Mouse (Mus musculus): Measurements from ENCODE around the gene Vmn1r89. TPM values are rescaled to one million over a fixed set of nuclear protein-coding genes. Genes with fewer than 3 reads are reported as not detected.

The Vmn1r89 gene
- not detected in 2 replicates for total RNA-seq (2017)

DNA sequence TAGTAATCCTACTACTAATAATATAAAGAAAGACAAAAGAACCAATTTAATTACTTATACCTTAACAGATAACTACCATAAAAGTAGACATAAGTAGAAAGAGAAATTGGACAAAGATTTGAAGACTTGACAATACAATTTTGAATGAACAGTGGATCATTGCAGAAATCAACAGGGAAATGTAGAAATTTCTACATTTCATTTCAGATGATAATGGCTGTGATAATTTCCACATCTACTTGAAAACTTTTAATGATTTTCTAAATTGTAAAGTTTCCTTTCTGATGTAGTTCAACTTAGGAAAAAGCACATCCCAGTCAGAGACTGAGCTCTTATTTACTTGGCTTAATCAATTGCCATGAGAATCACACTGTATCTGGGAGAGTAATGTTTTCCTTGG, at the start of gene Vmn1r89:
Vmn1r89 (plus strand) TSS at position 301 of the 400 bp plus-strand sequence.
- ATAC-seq (ENCODE audit: extremely low read depth, insufficient number of reproducible peaks, low FRiP score, poor library complexity, severe bottlenecking), result no peak

DNA sequence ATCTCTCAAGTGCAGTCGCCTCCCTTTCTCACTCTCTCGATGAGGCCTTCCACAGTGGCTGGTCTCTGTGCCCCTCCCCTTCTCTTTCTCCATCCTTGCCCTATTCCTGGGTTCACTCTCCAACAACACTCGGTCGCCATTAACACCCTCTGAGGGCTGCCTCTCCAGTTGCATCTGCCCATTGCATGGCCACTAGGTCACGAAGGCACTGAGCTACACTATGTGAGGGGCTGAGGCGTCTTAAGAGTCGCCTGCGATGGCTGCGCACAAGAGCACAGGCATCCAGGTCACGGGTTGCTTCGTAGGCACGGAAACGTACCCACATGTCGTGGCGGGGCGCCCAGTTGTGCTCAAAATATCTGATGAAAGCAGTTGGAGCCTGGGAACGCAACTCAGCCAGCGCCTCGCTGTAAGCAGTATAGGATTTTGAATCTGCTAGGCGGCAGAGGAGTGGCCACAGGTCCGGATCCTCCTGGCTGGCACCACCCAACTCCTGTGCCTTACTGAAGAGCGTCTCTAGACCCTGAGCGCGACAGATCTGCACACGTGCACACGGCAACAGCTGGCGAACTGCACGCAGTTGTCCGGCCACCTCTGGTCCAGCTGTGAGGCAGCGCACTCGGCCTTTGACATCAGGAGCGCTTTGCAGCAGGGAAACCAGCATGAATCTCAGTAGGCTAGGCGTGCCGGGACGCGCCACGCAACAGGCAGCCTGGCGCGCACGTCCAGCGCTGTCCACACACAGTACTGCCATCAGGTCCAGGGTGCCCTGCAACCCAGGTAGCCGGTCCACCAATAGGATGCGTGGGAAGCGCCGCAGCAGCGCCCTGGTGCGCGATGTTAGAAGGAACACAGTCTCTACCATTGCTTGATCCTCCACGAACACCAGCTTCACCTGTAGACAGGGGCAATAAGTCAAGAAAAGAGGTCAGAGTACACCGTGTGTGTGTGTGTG, 48.2 kb downstream of the Vmn1r89 start:
- ATAC-seq (ENCODE audit: extremely low read depth, insufficient number of reproducible peaks, low FRiP score, poor library complexity, severe bottlenecking), result no peak

DNA sequence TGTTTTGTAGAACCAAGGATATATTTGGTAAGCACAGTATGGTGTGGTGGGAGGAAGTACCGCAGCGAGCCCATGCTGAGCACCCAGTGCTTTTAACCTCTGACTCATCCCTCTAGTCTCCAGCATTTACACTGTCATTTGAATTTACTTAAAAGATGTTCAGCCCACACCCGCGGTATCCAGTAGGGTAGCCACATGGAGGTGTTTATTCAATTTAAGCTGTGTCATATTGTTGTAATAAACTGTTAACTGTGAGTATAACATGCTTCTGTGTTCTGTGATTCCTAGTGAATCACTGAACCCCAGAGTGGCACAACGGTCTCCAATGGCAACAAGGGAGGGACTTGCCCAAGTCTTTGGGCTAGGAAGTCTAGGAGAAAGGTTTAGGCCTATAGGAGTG, 51.0 kb downstream of the Vmn1r89 start:
- no peak for ATAC-seq (ENCODE audit: extremely low read depth, insufficient number of reproducible peaks, low FRiP score, poor library complexity, severe bottlenecking)

DNA sequence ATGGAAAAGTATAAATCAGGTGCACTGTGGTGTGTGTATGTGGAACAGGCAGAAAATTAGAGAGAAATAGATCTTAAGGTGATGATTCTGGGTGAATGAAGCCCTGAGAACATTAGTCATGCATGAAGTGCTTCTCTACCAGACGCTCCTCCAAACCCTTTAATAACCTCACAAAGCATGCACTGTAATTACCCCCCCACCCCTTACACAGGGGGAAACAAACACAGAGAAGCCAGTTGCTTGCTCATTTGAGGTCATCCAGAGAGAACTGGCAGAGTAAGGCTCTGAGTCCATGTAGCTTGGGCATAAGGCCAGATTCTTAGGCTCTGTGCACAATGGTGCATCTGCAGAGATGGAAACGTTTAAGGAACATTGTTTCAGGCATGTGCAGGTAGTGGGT, 51.6 kb downstream of the Vmn1r89 start:
- no peak for ATAC-seq (ENCODE audit: extremely low read depth, insufficient number of reproducible peaks, low FRiP score, poor library complexity, severe bottlenecking)

DNA sequence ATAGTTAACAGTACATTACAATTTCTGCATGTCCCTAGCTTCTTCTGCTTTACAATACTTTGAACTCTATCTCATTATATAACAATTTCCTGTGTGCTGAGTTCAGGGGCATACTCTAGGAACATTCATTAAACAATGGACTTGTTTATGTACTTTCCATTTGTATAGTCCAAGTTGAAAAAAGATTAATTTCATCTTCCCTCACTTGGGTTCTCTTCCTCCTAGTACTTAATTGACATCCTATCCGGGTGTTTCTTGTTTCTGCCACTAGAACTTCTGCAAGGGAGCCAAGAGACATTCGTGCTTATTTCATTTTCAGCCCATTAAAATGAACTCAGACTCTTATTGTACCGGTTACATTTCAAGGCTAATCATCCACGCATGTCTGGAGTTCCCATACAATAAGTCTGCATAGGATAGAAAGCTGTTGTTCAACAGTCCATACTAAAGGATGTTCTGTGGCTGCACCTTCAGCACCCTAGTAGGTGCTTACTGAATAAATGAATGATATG, 56.0 kb downstream of the Vmn1r89 start:
- no peak for ATAC-seq (ENCODE audit: extremely low read depth, insufficient number of reproducible peaks, low FRiP score, poor library complexity, severe bottlenecking)

DNA sequence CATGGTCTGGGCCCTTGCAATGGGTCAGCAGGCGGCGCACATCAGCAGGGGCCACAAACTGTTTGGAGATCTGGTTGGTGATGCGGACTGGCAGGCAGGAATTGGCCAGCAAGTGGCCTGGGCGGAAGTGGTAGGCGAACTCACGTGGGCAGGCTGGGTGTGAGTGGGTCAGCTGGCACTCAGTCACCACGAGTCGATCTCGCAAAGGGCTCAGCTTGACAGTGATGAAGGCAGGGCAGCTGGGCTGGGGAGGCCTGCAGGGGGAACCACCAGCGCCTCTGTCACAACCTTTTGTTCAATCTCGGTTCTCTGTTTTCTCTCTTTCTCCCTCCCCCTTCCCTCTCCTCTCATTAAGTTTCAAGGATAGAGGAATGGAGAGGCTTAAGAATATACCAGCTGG, 56.6 kb downstream of the Vmn1r89 start:
- ATAC-seq (ENCODE audit: extremely low read depth, insufficient number of reproducible peaks, low FRiP score, poor library complexity, severe bottlenecking), result no peak

Other genes starting within 250 kb of the Vmn1r89 start
- 5.0 and 5.5 TPM in 2 replicates for gene Zfp324, start 247.2 kb upstream of the Vmn1r89 start, total RNA-seq (2017)
- 5.1 and 7.4 TPM in 2 replicates for gene Zfp446, start 235.2 kb upstream of the Vmn1r89 start, total RNA-seq (2017)
- gene Slc27a5, start 214.8 kb upstream of the Vmn1r89 start, total RNA-seq (2017), result 0.81 TPM in 1 of 2 replicates, not detected in the other
- 194 and 199 TPM in 2 replicates for gene Trim28, start 213.9 kb upstream of the Vmn1r89 start, total RNA-seq (2017)
- gene Zbtb45, start 203.0 kb upstream of the Vmn1r89 start, total RNA-seq (2017), result 1.1 and 3.6 TPM in 2 replicates
- gene Chmp2a, start 178.2 kb upstream of the Vmn1r89 start, total RNA-seq (2017), result 199 and 209 TPM in 2 replicates
- 75.1 and 83.5 TPM in 2 replicates for gene Ube2m, start 174.7 kb upstream of the Vmn1r89 start, total RNA-seq (2017)
- gene Mzf1, start 158.3 kb upstream of the Vmn1r89 start, total RNA-seq (2017), result 0.70 and 1.1 TPM in 2 replicates
- not detected in 2 replicates for gene Vmn1r85, start 117.8 kb upstream of the Vmn1r89 start, total RNA-seq (2017)
- gene Vmn1r86, start 93.1 kb upstream of the Vmn1r89 start, total RNA-seq (2017), result not detected in 2 replicates
- not detected in 2 replicates for gene Vmn1r87, start 72.9 kb upstream of the Vmn1r89 start, total RNA-seq (2017)
- 0.58 TPM in 1 of 2 replicates, not detected in the other for gene Vmn1r88, start 53.5 kb upstream of the Vmn1r89 start, total RNA-seq (2017)
- gene Lig1, start 64.3 kb downstream of the Vmn1r89 start, total RNA-seq (2017), result 8.5 and 8.6 TPM in 2 replicates
- 7.2 and 8.2 TPM in 2 replicates for gene Zswim9, start 65.7 kb downstream of the Vmn1r89 start, total RNA-seq (2017)
- 0.23 and 0.37 TPM in 2 replicates for gene Pla2g4c, start 111.6 kb downstream of the Vmn1r89 start, total RNA-seq (2017)
- gene Cabp5, start 185.1 kb downstream of the Vmn1r89 start, total RNA-seq (2017), result not detected in 2 replicates
- gene Bsph1, start 237.8 kb downstream of the Vmn1r89 start, total RNA-seq (2017), result not detected in 2 replicates

Data from neutrophil, adult 5-6 weeks (primary cell).